Mouse (Mus musculus): Measurements from ENCODE around the gene Pfdn2. TPM values are rescaled to one million over a fixed set of nuclear protein-coding genes. Genes with fewer than 3 reads are reported as not detected.

Gene Pfdn2
- 4.9 and 12.0 TPM in 2 replicates for polyA plus RNA-seq (2012; rRNA removed; ENCODE audit: low replicate concordance)

DNA sequence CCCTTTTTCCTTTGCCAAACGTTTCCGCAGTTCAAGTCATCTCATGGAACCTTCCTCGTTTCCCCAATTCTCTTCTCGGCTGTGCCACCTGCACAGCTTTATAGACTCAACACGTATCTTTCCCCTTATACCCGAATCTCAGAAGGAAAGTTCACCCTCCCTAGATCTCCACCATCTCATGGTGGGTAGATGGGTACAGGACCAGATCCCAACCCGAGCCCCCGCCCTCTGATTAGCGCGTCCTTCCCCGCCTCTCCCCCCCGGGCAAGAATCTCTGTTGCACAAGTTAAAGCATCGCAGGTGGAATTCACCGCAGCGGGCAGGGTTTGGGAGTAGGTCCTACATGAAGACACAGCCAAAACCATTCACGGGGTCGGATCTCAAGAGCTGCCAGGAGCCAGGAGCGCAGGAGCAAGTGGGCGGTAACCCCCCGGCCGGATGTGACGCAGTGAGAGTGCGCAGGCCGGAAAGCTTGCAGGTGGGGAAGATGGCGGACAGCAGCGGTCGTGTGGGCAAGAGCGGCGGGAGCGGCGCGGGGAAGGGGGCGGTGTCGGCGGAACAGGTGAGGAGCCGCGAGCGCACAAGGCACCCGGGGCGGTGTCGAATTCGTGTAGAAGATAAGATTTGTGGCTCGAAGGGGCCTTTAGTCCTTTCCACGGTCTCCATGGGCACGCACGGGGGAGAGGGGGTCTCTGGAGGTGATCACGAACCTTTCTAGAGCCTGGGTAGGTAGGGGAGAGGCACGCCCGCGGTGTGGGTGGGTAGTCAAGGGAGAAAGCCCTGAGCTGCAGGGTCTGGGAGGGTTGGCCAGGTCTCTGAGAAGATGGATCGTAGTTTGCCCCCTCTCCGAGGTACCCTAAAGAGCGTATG, at the start of gene Pfdn2, which contains the start of gene Nit1:
TSS of gene Pfdn2 (plus strand) at position 446 of the 870 bp plus-strand sequence.
TSS of gene Nit1 (minus strand) at position 422 of the 870 bp plus-strand sequence.

DNA sequence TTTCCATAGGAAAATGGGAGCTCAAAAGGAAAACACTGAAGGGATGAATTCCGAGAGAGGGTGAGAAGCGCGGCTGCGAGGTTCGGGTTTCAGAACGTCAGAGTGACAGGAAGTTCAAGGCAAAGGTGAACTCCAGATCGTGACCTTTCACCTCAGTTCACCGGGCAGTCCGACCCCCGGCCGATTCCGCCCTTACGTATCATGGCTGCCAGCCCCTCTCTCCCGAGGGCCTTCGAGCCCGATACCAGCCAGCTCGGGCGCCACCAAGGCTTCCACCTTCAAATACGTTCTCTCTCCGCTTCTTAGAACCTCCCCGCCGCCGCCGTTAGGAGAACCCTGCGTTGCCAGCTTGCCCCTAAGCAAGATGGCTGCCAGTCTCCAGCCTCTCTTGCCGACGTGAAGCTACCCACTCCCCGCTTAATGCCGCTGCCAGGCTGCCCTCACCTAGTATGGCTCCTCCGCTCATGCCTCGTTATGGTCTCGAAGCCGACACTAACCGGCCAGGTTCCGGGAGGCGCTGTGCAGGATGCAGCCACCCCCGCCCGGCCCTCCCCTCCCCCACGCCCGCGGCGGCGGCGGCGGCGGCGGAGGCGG, 16.5 kb upstream of the Pfdn2 start, which contains the start of gene Dedd:
TSS of gene Dedd (plus strand) at position 307 of the 594 bp plus-strand sequence.

DNA sequence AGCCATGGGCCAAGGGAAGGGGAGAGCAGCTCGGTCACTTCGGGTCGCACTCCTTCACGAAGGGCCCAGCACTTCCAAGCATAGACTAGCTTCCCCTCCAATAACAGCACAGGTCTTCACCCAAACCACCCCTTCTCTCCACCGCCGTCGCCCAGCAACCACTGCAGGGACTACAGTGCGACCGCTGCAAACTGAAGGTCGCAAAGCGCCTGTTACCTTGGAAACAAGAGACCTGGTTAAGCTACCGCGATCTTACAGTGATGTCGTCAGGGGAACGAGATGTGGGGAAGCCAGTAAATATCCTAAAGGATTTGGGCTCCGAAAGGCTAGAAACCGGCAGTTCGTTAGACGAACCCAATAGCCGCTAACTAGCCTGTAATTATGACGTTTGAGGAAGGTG, 15.2 kb downstream of the Pfdn2 start, which contains the start of gene Klhdc9:
TSS of gene Klhdc9 (minus strand) at position 143 of the 400 bp plus-strand sequence.

DNA sequence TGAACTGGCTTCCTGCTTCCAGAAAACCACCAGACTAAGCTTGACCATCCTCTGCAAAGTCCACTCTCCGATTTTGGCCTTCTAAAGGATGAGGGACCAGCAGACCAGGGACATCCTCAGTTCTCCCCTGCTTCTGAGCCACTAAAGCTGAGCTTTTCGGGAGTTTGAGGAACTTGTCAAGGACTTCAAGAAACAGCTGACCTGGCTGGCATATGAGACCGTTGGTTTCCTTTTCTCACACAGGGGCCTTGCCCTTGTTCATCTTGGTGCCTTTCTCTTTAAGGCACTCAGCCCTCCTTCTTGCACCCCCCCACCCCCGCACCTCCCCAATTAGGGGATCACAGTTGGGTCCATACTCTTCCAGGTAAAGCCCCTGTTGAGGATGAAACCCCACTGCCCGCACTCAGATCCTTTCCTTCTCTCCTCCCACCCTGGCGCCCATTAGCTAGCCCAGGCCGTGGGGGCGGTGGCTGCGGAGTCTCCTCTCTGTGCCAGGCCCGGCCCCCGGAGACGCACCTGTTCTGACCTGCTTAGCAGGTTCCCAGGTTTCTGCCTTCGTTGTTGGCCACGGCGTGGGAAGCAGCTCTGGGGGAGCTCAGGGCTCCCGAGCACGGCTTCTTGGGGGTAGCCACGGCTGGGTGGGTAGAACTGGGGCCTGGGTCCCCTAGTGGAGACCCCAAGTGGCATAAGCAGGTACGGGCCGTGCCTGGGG, 24.5 kb downstream of the Pfdn2 start, which contains the start of gene Nectin4:
TSS of gene Nectin4 (plus strand) at position 255 of the 712 bp plus-strand sequence.

DNA sequence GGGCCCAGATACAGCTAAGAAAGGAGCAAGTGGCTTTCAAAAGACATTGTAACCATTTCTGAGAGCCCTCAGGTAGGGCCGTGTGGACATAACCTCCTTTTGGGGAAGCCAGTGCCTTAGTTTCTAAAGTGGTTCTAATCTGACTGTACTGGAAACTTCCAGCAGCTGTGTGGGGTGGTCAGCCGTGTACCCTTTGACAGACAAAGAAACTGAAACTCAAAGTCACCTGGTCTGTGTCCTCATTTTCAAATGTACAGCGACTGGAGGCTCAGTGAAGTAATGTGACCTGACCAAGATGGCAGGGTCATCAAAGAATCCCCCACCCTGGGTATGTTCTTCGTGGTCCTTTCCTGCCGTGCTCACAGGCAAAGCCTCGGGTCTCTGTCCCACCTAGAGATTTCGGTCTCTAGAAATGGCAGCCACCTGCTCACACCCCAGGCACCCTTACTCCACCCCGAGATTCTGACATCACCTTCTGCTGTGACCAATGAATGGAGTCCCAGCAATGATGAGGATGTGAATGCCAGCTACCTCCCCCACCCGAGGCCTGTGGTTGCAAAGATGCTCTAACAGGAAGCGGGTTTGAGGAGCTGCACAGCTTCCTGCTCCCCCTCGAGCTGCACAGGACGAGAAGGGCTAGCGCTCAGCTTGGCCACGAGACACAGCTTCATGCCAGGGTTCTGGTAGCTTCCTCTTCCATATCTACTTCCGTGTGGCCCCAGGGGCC, 43.1 kb downstream of the Pfdn2 start, which contains the start of gene Arhgap30:
TSS of gene Arhgap30 (plus strand) at position 579 of the 727 bp plus-strand sequence.

Other genes starting within 250 kb of the Pfdn2 start
- gene Cfap126, start 231.8 kb upstream of the Pfdn2 start, polyA plus RNA-seq (2012; rRNA removed; ENCODE audit: low replicate concordance), result 4.5 and 9.9 TPM in 2 replicates
- gene Sdhc, start 195.1 kb upstream of the Pfdn2 start, polyA plus RNA-seq (2012; rRNA removed; ENCODE audit: low replicate concordance), result 220 and 421 TPM in 2 replicates
- gene Mpz, start 195.0 kb upstream of the Pfdn2 start, polyA plus RNA-seq (2012; rRNA removed; ENCODE audit: low replicate concordance), result 112 and 212 TPM in 2 replicates
- 5.2 and 13.0 TPM in 2 replicates for gene Pcp4l1, start 149.4 kb upstream of the Pfdn2 start, polyA plus RNA-seq (2012; rRNA removed; ENCODE audit: low replicate concordance)
- gene Nr1i3, start 131.7 kb upstream of the Pfdn2 start, polyA plus RNA-seq (2012; rRNA removed; ENCODE audit: low replicate concordance), result 0.30 TPM in 1 of 2 replicates, not detected in the other
- 37.7 and 47.3 TPM in 2 replicates for gene Tomm40l, start 123.2 kb upstream of the Pfdn2 start, polyA plus RNA-seq (2012; rRNA removed; ENCODE audit: low replicate concordance)
- gene Apoa2, start 120.6 kb upstream of the Pfdn2 start, polyA plus RNA-seq (2012; rRNA removed; ENCODE audit: low replicate concordance), result 1.3 and 87.4 TPM in 2 replicates
- gene Fcer1g, start 111.3 kb upstream of the Pfdn2 start, polyA plus RNA-seq (2012; rRNA removed; ENCODE audit: low replicate concordance), result 178 and 219 TPM in 2 replicates
- gene Adamts4, start 95.2 kb upstream of the Pfdn2 start, polyA plus RNA-seq (2012; rRNA removed; ENCODE audit: low replicate concordance), result 4.9 and 7.1 TPM in 2 replicates
- gene Ndufs2, start 94.3 kb upstream of the Pfdn2 start, polyA plus RNA-seq (2012; rRNA removed; ENCODE audit: low replicate concordance), result 124 and 262 TPM in 2 replicates
- 67.0 and 79.3 TPM in 2 replicates for gene B4galt3, start 75.3 kb upstream of the Pfdn2 start, polyA plus RNA-seq (2012; rRNA removed; ENCODE audit: low replicate concordance)
- gene Ppox, start 64.5 kb upstream of the Pfdn2 start, polyA plus RNA-seq (2012; rRNA removed; ENCODE audit: low replicate concordance), result 51.7 and 64.2 TPM in 2 replicates
- 53.9 and 55.7 TPM in 2 replicates for gene Usp21, start 57.7 kb upstream of the Pfdn2 start, polyA plus RNA-seq (2012; rRNA removed; ENCODE audit: low replicate concordance)
- gene Ufc1, start 50.6 kb upstream of the Pfdn2 start, polyA plus RNA-seq (2012; rRNA removed; ENCODE audit: low replicate concordance), result 15.9 and 23.3 TPM in 2 replicates
- 33.8 and 37.4 TPM in 2 replicates for gene Dedd, start 16.5 kb upstream of the Pfdn2 start, polyA plus RNA-seq (2012; rRNA removed; ENCODE audit: low replicate concordance)
- gene Nit1, start within 50 bp of the Pfdn2 start, polyA plus RNA-seq (2012; rRNA removed; ENCODE audit: low replicate concordance), result 55.1 and 59.6 TPM in 2 replicates
- 0.57 and 0.85 TPM in 2 replicates for gene Klhdc9, start 15.1 kb downstream of the Pfdn2 start, polyA plus RNA-seq (2012; rRNA removed; ENCODE audit: low replicate concordance)
- 11.0 and 17.5 TPM in 2 replicates for gene Nectin4, start 24.4 kb downstream of the Pfdn2 start, polyA plus RNA-seq (2012; rRNA removed; ENCODE audit: low replicate concordance)
- 25.7 and 38.8 TPM in 2 replicates for gene Arhgap30, start 43.3 kb downstream of the Pfdn2 start, polyA plus RNA-seq (2012; rRNA removed; ENCODE audit: low replicate concordance)
- gene Usf1, start 65.6 kb downstream of the Pfdn2 start, polyA plus RNA-seq (2012; rRNA removed; ENCODE audit: low replicate concordance), result 90.8 and 91.2 TPM in 2 replicates
- 1.5 and 3.1 TPM in 2 replicates for gene Tstd1, start 73.2 kb downstream of the Pfdn2 start, polyA plus RNA-seq (2012; rRNA removed; ENCODE audit: low replicate concordance)
- gene F11r, start 91.9 kb downstream of the Pfdn2 start, polyA plus RNA-seq (2012; rRNA removed; ENCODE audit: low replicate concordance), result 34.4 and 58.0 TPM in 2 replicates
- 1.8 and 4.2 TPM in 2 replicates for gene Alyref2, start 157.8 kb downstream of the Pfdn2 start, polyA plus RNA-seq (2012; rRNA removed; ENCODE audit: low replicate concordance)
- 0.27 TPM in 1 of 2 replicates, not detected in the other for gene Itln1, start 189.6 kb downstream of the Pfdn2 start, polyA plus RNA-seq (2012; rRNA removed; ENCODE audit: low replicate concordance)
- 1.1 and 2.3 TPM in 2 replicates for gene Cd244a, start 213.5 kb downstream of the Pfdn2 start, polyA plus RNA-seq (2012; rRNA removed; ENCODE audit: low replicate concordance)